Mouse (Mus musculus) embryonic fibroblast, embryonic 13.5 days (primary cell): ENCODE measurements at regions not wholly inside any gene's neighbourhood (a gene's known extent, or its start where the extent isn't known, plus 50 kb on each side); places are given as distances from the start of the nearest gene placed in this dataset.

ENCODE experiments used
- H3K27ac ChIP-seq: 2 replicates; pipeline ENCODE4 v1.5.1; 2012; ENCODE audit warnings: low read length, control low read depth, inconsistent platforms; ENCODE audit not compliant: insufficient read depth
- H3K4me1 ChIP-seq: 2 replicates; pipeline ENCODE4 v1.6.1; 2011; ENCODE audit warnings: low read length; ENCODE audit not compliant: control insufficient read depth, insufficient read depth
- H3K4me3 ChIP-seq: 2 replicates; pipeline ENCODE4 v1.5.1; 2011; ENCODE audit warnings: mild to moderate bottlenecking, control low read depth, low read length; ENCODE audit not compliant: insufficient read depth
- CTCF ChIP-seq: IDR thresholded peaks from 2 replicates; pipeline ENCODE4 v1.5.1; 2011; ENCODE audit warnings: mild to moderate bottlenecking, control low read depth, low read length, moderate library complexity, borderline replicate concordance; ENCODE audit not compliant: insufficient read depth
- POLR2A ChIP-seq: IDR thresholded peaks from 2 replicates; pipeline ENCODE4 v1.6.1; 2011; ENCODE audit warnings: low read depth, mild to moderate bottlenecking, control low read depth, low read length, moderate library complexity

- no peaks in the 10 kb centered on the region for H3K4me1 ChIP-seq
- no peak overlapping the region for H3K27ac ChIP-seq
- TF ChIP-seq CTCF (no peak), POLR2A (no peak)
- H3K4me3 ChIP-seq: no peak overlapping the region
Measured at GRCm38 (mm10) chr10:112798603-112799002, 130.2 kb downstream of the Atxn7l3b start.

- Histone ChIP-seq H3K27ac (no peak overlapping the region), H3K4me3 (no peak overlapping the region), H3K4me1 (no peaks in the 10 kb centered on the region)
- TF ChIP-seq CTCF (no peak), POLR2A (no peak)
Measured at GRCm38 (mm10) chr10:112798090-112798489, 130.7 kb downstream of the Atxn7l3b start.

GRCm38 (mm10) chr10:112795938-112796337 lies 132.9 kb downstream of the Atxn7l3b start:
- TF ChIP-seq POLR2A (no peak), CTCF (no peak)
- H3K4me3 ChIP-seq: no peak overlapping the region
- no peaks in the 10 kb centered on the region for H3K4me1 ChIP-seq
- no peak overlapping the region for H3K27ac ChIP-seq

- no peak overlapping the region for H3K27ac ChIP-seq
- TF ChIP-seq POLR2A (no peak), CTCF (no peak)
- no peak overlapping the region for H3K4me3 ChIP-seq
- no peaks in the 10 kb centered on the region for H3K4me1 ChIP-seq
Measured at GRCm38 (mm10) chr10:112795473-112795872, 133.3 kb downstream of the Atxn7l3b start.

GRCm38 (mm10) chr10:112788236-112788635 lies 140.6 kb downstream of the Atxn7l3b start:
- Histone ChIP-seq H3K4me3 (no peak overlapping the region), H3K4me1 (peaks cover 4% of the 10 kb centered on the region; the same call in 1 of the 2 replicates), H3K27ac (peak overlapping the region; percentile 65; the same call in 1 of the 2 replicates)
- no peak for TF ChIP-seq POLR2A

GRCm38 (mm10) chr10:112774262-112774661 lies 154.5 kb downstream of the Atxn7l3b start:
- Histone ChIP-seq H3K4me3 (no peak overlapping the region), H3K4me1 (no peaks in the 10 kb centered on the region), H3K27ac (no peak overlapping the region)
- TF ChIP-seq CTCF (no peak), POLR2A (no peak)

- no peak overlapping the region for H3K27ac ChIP-seq
- H3K4me3 ChIP-seq: no peak overlapping the region
- TF ChIP-seq CTCF (no peak), POLR2A (no peak)
- no peaks in the 10 kb centered on the region for H3K4me1 ChIP-seq
Measured at GRCm38 (mm10) chr10:112746683-112747082, 182.1 kb downstream of the Atxn7l3b start.

GRCm38 (mm10) chr10:112743527-112743926 lies 185.3 kb downstream of the Atxn7l3b start:
- Histone ChIP-seq H3K4me3 (no peak overlapping the region), H3K4me1 (no peaks in the 10 kb centered on the region), H3K27ac (no peak overlapping the region)
- TF ChIP-seq POLR2A (no peak), CTCF (no peak)

- no peaks in the 10 kb centered on the region for H3K4me1 ChIP-seq
- TF ChIP-seq CTCF (no peak), POLR2A (no peak)
Measured at GRCm38 (mm10) chr10:112742123-112742522, 186.7 kb downstream of the Atxn7l3b start.

More at GRCm38 (mm10) chr10:112742123-112742522, 186.7 kb downstream of the Atxn7l3b start:
- H3K27ac ChIP-seq: no peak overlapping the region
- H3K4me3 ChIP-seq: no peak overlapping the region
